Mouse (Mus musculus): ENCODE measurements around the gene Wdr25. TPM values are rescaled to one million over a fixed set of nuclear protein-coding genes. Genes with fewer than 3 reads are reported as not detected.

Gene Wdr25
- total RNA-seq, 2 experiments from 2014 or later = 3.8 to 4.3 TPM

- DNase-seq = peak; percentile 93 to 95
- intact Hi-C loops (cut with DNase I) = loop anchor here (2.0 to 5.0 kb wide), 3 partner anchors 57 to 102 kb away; partner anchors contain the start of genes Slc25a47 and Yy1
These were observed 442 bp downstream of the Wdr25 start, which contains the start of gene Wars for GRCm38 (mm10) chr12:108893715-108894431. TSS of gene Wars (minus strand) at chr12:108894174.

- intact Hi-C loops (cut with DNase I) = loop anchor here (5.0 kb wide), 2 partner anchors 82 to 102 kb away; partner anchors contain the start of gene Yy1
- no peak for DNase-seq
These were observed 993 bp downstream of the Wdr25 start for GRCm38 (mm10) chr12:108894432-108894816.

- intact Hi-C loops (cut with DNase I) = no loop called here
- no peak for DNase-seq
These were observed 2.6 kb downstream of the Wdr25 start for GRCm38 (mm10) chr12:108896006-108896405.

GRCm38 (mm10) chr12:108901346-108901745 is 7.9 kb downstream of the Wdr25 start:
- intact Hi-C loops (cut with DNase I) = loop anchor here (5.0 kb wide), 2 partner anchors 91 to 1496 kb away; no protein-coding TSS in a partner anchor

GRCm38 (mm10) chr12:108902940-108903339 is 9.5 kb downstream of the Wdr25 start:
- intact Hi-C loops (cut with DNase I) = loop anchor here (1.0 to 5.0 kb wide), 4 partner anchors 89 to 1494 kb away; no protein-coding TSS in a partner anchor
- peak; percentile 63 to 68 for DNase-seq

More at GRCm38 (mm10) chr12:108901346-108901745, 7.9 kb downstream of the Wdr25 start:
- no peak for DNase-seq

GRCm38 (mm10) chr12:108903600-108904275 is 10.3 kb downstream of the Wdr25 start:
- intact Hi-C loops (cut with DNase I) = loop anchor here (1.0 to 5.0 kb wide), 4 partner anchors 89 to 1494 kb away; no protein-coding TSS in a partner anchor
- DNase-seq = peak; percentile 41 to 51

GRCm38 (mm10) chr12:108904276-108904653 is 10.8 kb downstream of the Wdr25 start:
- intact Hi-C loops (cut with DNase I) = loop anchor here (5.0 kb wide), 2 partner anchors 88 to 1493 kb away; no protein-coding TSS in a partner anchor
- DNase-seq = no peak

- intact Hi-C loops (cut with DNase I) = no loop called here
- no peak for DNase-seq
These were observed 12.3 kb downstream of the Wdr25 start for GRCm38 (mm10) chr12:108905620-108906302.

- no peak for DNase-seq
- intact Hi-C loops (cut with DNase I) = no loop called here
These were observed 13.0 kb downstream of the Wdr25 start for GRCm38 (mm10) chr12:108906398-108906797.

- intact Hi-C loops (cut with DNase I) = no loop called here
- no peak for DNase-seq
These were observed 16.5 kb downstream of the Wdr25 start for GRCm38 (mm10) chr12:108909846-108910433.

- no peak for DNase-seq
- intact Hi-C loops (cut with DNase I) = no loop called here
These were observed 19.0 kb downstream of the Wdr25 start for GRCm38 (mm10) chr12:108912442-108912841.

- intact Hi-C loops (cut with DNase I) = no loop called here
- no peak for DNase-seq
These were observed 20.8 kb downstream of the Wdr25 start for GRCm38 (mm10) chr12:108914198-108914597.

- DNase-seq = no peak
- intact Hi-C loops (cut with DNase I) = loop anchor here (5.0 kb wide), 1 partner anchor 137 kb away; no protein-coding TSS in a partner anchor
These were observed 21.4 kb downstream of the Wdr25 start for GRCm38 (mm10) chr12:108914709-108915340.

GRCm38 (mm10) chr12:108915893-108916292 is 22.5 kb downstream of the Wdr25 start:
- no peak for DNase-seq
- intact Hi-C loops (cut with DNase I) = loop anchor here (5.0 kb wide), 1 partner anchor 136 kb away; no protein-coding TSS in a partner anchor

GRCm38 (mm10) chr12:108916447-108917042 is 23.1 kb downstream of the Wdr25 start:
- DNase-seq = no peak
- intact Hi-C loops (cut with DNase I) = loop anchor here (5.0 kb wide), 1 partner anchor 136 kb away; no protein-coding TSS in a partner anchor

GRCm38 (mm10) chr12:108917509-108917908 is 24.1 kb downstream of the Wdr25 start:
- no peak for DNase-seq
- intact Hi-C loops (cut with DNase I) = loop anchor here (5.0 kb wide), 1 partner anchor 135 kb away; no protein-coding TSS in a partner anchor

- no peak for DNase-seq
- intact Hi-C loops (cut with DNase I) = loop anchor here (5.0 kb wide), 1 partner anchor 134 kb away; no protein-coding TSS in a partner anchor
These were observed 25.3 kb downstream of the Wdr25 start for GRCm38 (mm10) chr12:108918753-108919152.

- DNase-seq = no peak
- intact Hi-C loops (cut with DNase I) = no loop called here
These were observed 33.2 kb downstream of the Wdr25 start for GRCm38 (mm10) chr12:108926606-108927111.

- intact Hi-C loops (cut with DNase I) = no loop called here
- DNase-seq = no peak
These were observed 34.8 kb downstream of the Wdr25 start for GRCm38 (mm10) chr12:108928249-108928648.

Measured in heart, postnatal 36 days (tissue).